Mouse (Mus musculus) lung, postnatal 25 days (tissue): ENCODE measurements around the gene Incenp.
A peak's percentile ranks its signal among the peaks of the same experiment; 100 is the strongest.
"Not testable (repeated sequence)": the region's sequence is repeated elsewhere in the genome, so short reads cannot be mapped to it uniquely, and the experiment has no call there.

Experiments
- DNase-seq: peaks from one replicate; pipeline ENCODE4 v3.0.0; 2022; ENCODE audit warnings: low spot score

The Incenp gene

GRCm38 (mm10) chr19:9918176-9918861 lies 19.0 kb upstream of the Incenp start:
- DNase-seq, result no peak

DNA sequence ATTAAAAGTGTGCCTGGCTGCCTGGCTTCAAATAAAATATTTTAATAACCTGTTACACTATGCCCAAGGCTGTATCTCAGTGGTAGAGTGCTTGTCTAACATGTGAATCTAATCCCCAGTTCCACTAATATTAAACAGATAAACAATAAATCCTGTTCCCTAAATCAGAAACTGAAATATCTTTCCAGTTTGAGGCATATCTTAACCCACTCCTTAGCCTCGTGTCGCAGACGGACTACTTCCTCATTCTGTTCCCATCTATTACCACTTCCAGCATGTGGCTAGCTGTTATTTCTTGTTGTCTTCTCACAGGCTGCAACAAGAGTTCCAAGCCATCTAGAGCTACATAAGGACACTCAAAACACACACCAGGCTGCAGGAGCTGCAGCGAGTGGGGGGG lies 18.4 kb upstream of the Incenp start:
- DNase-seq, result peak; percentile 26

DNA sequence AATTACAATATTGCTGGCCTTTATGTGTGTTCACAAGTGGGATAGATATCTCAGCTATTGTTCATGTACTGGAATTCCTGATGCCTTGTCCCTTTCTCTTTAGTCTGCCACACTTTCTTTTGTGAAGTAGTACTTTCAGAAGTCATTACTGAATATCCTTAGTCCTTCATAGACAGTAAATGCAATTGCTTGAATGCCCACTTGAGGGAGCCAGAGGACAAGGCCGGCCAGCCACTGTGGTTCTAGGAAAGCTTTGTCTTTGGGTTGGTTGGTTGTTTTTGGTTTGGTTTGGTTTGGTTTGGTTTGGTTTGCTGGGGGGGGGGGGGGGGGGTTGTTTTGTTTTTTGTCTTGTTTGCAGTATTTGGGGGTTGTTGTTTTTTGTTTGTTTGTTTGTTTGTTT lies 16.6 kb upstream of the Incenp start:
- DNase-seq, result peak; percentile 87

GRCm38 (mm10) chr19:9914346-9914745 lies 15.0 kb upstream of the Incenp start:
- no peak for DNase-seq

GRCm38 (mm10) chr19:9913784-9914183 lies 14.4 kb upstream of the Incenp start:
- no peak for DNase-seq

DNA sequence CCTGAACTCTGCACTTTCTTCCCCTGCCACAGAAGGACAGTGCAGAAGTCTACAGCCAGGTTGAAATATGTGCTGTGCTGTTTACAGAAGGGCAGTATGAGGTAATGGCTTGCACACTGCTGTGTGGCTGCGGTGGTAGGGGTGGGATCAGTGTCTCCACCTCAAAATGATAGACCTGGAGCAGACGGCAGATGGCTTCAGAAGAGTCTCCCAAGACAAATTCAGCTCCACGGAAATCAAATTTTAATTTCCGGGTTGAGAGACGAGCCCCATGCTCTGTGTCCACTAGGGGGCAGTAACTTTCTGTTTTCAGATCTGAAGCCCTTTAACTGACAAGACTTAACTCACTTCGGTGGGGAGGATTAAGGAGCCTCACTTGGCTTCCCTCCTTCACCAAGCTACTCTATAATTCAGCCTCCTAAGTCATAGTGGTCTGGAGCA lies 12.0 kb upstream of the Incenp start:
- peak; percentile 68 for DNase-seq

- DNase-seq, result no peak
Measured at GRCm38 (mm10) chr19:9909351-9909750, 10.0 kb upstream of the Incenp start.

GRCm38 (mm10) chr19:9900696-9901095 lies 1.3 kb upstream of the Incenp start:
- not testable (repeated sequence) for DNase-seq

DNA sequence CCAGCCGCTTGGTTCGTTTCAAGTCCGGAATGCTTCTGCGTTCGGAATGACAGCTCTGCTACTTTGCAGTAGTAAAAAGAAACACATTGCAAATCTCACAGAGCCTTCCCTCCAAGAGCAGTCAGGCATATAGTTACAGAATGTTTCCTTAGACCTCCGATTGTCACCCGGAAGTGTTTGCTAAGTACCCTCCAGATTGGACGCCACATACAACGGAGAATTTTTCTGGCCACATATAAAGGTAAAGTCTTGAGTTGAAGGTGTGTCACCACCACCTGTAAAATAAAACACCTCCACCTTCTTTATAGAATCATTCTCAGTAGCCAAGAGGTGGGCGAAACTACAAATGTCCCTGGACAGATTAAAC lies 412 bp upstream of the Incenp start:
- DNase-seq, result no peak

DNA sequence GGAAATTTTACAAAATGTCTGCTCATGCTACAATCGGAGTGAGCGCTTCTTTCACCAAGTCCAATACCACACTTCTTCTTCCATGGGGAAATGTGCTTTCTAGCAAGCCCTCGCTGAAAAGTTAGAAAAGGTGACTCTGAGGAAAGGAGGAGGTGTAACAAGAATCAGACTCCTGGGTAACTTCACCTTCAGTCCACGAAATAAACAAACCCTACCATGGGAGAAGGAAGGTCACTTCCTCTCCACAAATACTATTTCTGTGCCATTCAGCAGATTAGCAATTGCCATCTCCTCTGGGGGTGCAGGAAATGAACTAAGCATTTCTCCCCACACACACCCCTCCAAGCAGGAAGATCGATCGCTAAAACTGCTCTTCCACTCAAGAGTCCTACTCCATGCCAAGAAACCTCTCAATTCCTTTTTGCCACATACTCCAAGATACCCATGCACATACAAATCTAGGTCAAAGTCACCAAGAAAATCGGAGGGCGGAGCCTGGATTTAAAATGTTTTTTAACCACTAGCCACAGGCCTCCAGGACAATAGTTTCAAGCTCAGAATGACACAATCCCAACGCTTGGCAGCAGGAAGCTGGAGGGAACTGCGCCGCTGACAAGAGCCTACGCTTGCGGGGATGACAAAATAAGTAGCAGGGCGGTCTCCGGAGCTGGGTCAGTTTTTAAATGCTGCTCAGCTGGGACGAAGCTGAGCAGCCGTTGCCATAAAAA lies 848 bp downstream of the Incenp start:
- DNase-seq, result no peak

DNA sequence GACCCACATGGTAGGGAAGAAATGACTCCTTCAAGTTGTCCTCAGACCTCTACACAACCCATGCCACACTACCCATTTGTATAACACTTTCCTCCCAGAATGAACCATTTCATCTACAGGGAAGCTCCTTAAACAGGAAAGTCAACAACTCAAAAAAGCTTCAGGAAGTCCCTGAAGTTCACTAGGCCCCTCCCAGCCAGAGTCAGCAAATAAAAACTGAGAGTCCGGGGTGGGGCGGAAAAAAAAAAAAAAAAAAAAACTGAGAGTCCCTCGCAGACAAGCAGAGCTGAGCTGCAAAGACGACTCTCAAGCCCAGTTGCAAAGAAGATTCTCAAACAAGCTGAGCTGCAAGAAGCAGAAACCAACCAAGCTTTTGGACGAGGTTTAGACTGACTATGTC lies 3.3 kb downstream of the Incenp start:
- DNase-seq, result no peak

DNA sequence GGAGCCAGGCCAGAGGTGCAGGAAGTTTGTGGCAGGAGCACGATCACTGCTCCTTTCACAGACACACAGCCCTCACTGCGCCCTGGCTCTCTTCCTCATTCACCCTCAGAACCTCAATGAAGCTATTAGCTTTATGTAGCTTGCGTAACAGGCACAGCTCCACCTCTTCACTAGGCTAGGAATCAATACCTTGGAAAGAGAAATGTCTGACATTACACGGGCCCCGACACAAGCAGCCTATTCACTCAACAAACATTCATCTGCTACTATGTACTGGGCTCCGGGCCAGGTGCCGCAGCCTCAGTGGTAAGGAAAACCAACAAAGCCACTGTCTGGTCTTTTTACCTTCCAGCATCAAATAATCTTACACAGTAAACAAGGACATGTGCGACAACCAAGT lies 12.6 kb downstream of the Incenp start:
- DNase-seq, result no peak

DNA sequence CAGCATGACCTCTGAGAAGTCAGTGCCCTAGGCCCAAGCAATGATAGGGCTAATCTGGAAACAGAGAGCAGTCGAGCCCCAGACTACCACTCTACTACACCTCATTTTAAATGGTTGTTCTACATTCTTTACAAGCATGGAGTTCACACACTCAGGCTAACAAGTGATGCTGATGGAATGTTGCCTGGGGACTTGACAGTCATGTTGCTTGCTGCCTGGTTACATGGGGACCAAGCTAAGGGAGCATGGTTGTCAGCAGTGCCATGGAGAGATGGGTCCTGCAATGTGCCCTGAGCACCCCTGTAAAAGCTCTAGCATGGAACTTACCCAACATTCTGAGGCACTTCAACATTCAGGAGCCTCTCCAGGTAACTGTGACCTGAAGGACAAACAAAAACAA lies 13.0 kb downstream of the Incenp start:
- DNase-seq, result no peak

DNA sequence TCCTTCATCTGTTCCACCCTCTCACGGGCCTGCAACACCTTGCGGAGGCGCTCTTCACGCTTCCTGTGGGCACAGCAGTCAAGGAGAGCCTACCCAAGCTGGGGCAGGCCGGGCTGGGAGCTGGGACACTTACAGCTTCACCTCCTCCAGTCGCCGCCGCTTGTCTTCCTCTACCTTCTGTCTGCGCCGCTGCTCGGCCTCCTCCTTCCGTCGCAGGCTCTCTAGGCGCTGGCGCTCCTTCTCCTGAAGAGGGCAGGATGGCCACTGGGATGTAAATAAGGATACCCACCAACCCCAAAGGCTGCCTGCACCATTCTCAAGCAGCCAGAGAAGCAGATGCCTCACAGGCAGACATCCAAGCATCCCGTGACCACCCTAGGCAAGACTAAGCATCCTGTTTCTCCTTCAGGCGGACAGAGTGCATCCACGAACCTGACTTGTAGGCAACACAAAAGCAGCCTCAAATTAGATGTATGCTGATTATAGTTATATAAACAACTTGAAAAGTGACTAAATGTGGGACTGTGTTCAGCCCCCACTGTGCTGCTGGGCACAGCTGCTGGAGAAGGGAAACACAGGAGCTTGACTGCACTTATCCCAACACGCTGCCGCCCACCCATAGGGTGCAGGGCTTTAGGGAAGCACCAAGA lies 21.0 kb downstream of the Incenp start:
- DNase-seq, result no peak

DNA sequence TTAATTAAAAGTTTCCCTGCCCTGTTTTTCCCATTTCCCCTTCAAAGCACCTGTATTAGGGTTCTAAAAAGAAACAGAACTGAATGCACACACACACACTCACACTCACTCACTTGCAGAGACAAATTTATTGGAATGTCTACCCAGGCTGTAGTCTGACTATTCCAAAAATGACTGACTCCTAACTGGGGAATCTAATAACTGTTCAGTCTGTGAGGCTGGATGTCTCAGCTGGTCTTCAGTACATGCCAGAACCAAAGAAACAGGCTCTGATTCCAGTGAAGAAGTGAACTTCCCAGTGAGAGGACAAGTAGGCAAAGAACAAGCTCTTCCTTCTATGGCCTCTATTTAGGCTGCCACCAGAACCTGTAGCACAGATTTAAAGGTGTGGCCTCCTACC lies 33.9 kb downstream of the Incenp start:
- DNase-seq, result no peak

DNA sequence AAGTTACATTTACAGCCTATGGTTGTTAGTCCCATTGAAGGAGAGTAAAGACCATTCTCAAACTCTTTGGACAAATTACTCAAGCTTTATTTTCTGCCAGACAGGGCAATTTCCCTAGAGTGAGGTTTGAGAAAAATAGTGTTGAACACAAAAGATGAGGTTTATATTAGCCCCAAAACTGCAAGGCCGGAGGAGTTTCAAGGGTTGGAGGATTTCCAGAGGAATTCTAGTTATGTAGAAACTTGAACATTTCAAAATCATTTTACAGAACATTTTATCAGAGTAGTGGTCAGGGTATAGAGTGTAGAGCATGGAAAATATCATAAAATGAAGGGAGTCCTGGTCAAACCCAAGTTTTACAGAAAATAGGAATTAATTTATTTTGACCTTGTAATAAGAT lies 34.5 kb downstream of the Incenp start:
- no peak for DNase-seq

- DNase-seq, result not testable (repeated sequence)
Measured at GRCm38 (mm10) chr19:9860821-9861220, 38.5 kb downstream of the Incenp start.

DNA sequence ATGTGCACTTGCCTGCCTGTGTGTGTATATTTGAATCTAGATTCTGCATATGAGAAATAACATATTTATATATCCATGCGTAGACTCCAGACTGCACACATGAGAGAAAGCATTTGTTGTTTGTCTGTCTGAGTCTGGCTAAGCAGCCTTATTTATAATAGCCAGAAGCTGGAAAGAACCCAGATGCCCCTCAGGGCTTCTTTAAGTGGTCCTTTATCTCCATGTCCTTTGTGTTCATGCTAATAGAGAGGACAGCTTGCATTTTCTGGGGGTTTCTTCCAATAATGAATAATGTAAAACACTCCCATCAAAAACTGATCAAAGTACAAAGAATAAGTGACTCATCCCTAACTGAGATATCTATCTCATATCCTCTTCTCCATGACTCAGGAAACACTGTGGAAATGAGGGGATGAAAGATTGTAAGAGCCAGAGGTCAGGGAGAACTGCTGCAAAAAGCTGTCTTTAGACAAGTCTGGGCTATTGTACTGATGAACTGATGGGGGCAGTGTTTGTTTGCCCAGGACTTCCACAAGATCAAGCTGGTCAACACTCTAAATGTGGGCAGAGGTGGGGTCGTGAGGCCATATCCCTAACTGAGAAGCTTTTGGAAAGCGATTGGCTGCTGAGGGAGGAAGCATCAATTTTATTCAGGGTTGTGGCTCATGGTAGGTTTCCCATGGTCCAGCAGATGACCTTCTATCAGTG lies 49.8 kb downstream of the Incenp start:
- DNase-seq, result not testable (repeated sequence)

GRCm38 (mm10) chr19:9847262-9847661 lies 52.1 kb downstream of the Incenp start, which contains the start of gene Scgb2a2:
Scgb2a2 (plus strand) TSS chr19:9847562.
- DNase-seq, result no peak

DNA sequence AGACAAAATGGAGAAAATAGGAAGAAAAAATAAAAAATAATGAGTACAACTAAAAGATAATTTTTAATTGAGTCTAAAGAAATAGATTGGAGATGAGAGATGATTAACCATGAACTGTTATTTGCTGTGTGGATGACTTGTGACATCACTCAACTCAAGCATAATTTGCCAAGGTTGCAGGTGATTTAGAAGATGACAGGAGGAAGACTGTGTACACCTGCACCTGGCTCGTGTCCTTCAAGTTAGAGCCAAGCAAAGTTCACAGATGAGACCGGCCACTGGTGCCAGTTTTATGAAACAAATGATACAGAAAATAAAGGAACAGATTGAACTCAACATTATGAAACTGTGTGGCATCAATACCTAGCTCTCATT lies 62.0 kb downstream of the Incenp start:
- no peak for DNase-seq

- DNase-seq, result peak; percentile 55
Measured at GRCm38 (mm10) chr19:9836581-9837340, 62.6 kb downstream of the Incenp start.
